Mouse (Mus musculus) hindbrain, embryonic 13.5 days (tissue): ENCODE data around the gene Cln6. TPM values are rescaled to one million over a fixed set of nuclear protein-coding genes. Genes with fewer than 3 reads are reported as not detected.
A peak's percentile ranks its signal among the peaks of the same experiment; 100 is the strongest.
"Not testable (repeated sequence)": the region's sequence is repeated elsewhere in the genome, so short reads cannot be mapped to it uniquely, and the experiment has no call there.

Experiments
- ATAC-seq: fragments of 200-750 bp; cut with Nextera tagmentation; 2 replicates; pipeline ENCODE4 v1.8.0; 2017; ENCODE audit warnings: moderate TSS enrichment; ENCODE audit not compliant: low FRiP score
- H3K27ac ChIP-seq: fragments of 300-500 bp; sonication (generic); 2 replicates; pipeline ENCODE4 v1.5.1; 2015; ENCODE audit warnings: inconsistent platforms, mild to moderate bottlenecking, moderate library complexity
- H3K27me3 ChIP-seq: fragments of 300-500 bp; sonication (generic); 2 replicates; pipeline ENCODE4 v1.6.1; 2015; ENCODE audit warnings: mild to moderate bottlenecking, inconsistent platforms
- H3K36me3 ChIP-seq: fragments of 300-500 bp; sonication (generic); 2 replicates; pipeline ENCODE4 v1.6.1; 2015; ENCODE audit warnings: mild to moderate bottlenecking, inconsistent platforms
- H3K4me1 ChIP-seq: fragments of 300-500 bp; sonication (generic); replicated peaks from 2 replicates; pipeline ENCODE4 v1.6.1; 2015; ENCODE audit warnings: inconsistent platforms
- H3K4me2 ChIP-seq: fragments of 300-500 bp; sonication (generic); 2 replicates; pipeline ENCODE4 v1.6.1; 2015; ENCODE audit warnings: inconsistent platforms, mild to moderate bottlenecking, moderate library complexity
- H3K4me3 ChIP-seq: fragments of 300-500 bp; sonication (generic); 2 replicates; pipeline ENCODE4 v1.5.1; 2015; ENCODE audit warnings: mild to moderate bottlenecking, inconsistent platforms
- H3K9ac ChIP-seq: fragments of 300-500 bp; sonication (generic); 2 replicates; pipeline ENCODE4 v1.6.1; 2015; ENCODE audit warnings: mild to moderate bottlenecking, inconsistent platforms
- H3K9me3 ChIP-seq: fragments of 300-500 bp; sonication (generic); 2 replicates; pipeline ENCODE4 v1.6.1; 2016; ENCODE audit warnings: inconsistent platforms
- WGBS: fragments of 180-500 bp; shearing (Covaris S2); methylation state at CpG from one replicate; pipeline ENCODE4 v1.1.7; 2015; 5-methylcytosine and 5-hydroxymethylcytosine counted together
- polyA plus RNA-seq: library from polyadenylated mRNA; unstranded; fragments of >200 nt; fragmentation: Nextera tagmentation; extraction: Ambion mirVana; gene quantifications from 2 replicates; pipeline ENCODE4 v1.2.1, GENCODE M21; 2015

The Cln6 gene
- polyA plus RNA-seq, 1 experiment from 2014 or later: 6.1 TPM

GRCm38 (mm10) chr9:62817828-62818614, 20.6 kb upstream of the Cln6 start:
- Histone ChIP-seq H3K4me1 (peaks cover 10% of the 10 kb centered on the region; the same call in 1 of the 2 replicates), H3K9me3 (no peaks in the 10 kb centered on the region), H3K4me3 (no peak overlapping the region), H3K36me3 (no peaks in the 10 kb centered on the region), H3K9ac (no peak overlapping the region), H3K27me3 (no peaks in the 10 kb centered on the region), H3K27ac (0 out of 2 replicates have a peak overlapping the region, but pooled peaks have one; percentile 19), H3K4me2 (no peak overlapping the region)
- 83% methylated on average over 4 of the region's 4 CpGs for WGBS
- no peak for ATAC-seq

GRCm38 (mm10) chr9:62819494-62819893, 19.1 kb upstream of the Cln6 start:
- no peak for ATAC-seq
- 82% methylated on average over 2 of the region's 3 CpGs for WGBS
- Histone ChIP-seq H3K9me3 (no peaks in the 10 kb centered on the region), H3K4me1 (peaks cover 10% of the 10 kb centered on the region; the same call in 1 of the 2 replicates), H3K4me2 (no peak overlapping the region), H3K4me3 (no peak overlapping the region), H3K27ac (no peak overlapping the region), H3K36me3 (no peaks in the 10 kb centered on the region), H3K9ac (no peak overlapping the region), H3K27me3 (no peaks in the 10 kb centered on the region)

- not testable (repeated sequence) for H3K36me3 ChIP-seq, H3K4me2 ChIP-seq, ATAC-seq, H3K27ac ChIP-seq, H3K9me3 ChIP-seq, H3K27me3 ChIP-seq, H3K4me3 ChIP-seq, H3K9ac ChIP-seq, H3K4me1 ChIP-seq
- 86% methylated on average over 6 of the region's 6 CpGs for WGBS
Observed at GRCm38 (mm10) chr9:62819910-62820309, 18.7 kb upstream of the Cln6 start.

GRCm38 (mm10) chr9:62820829-62821228, 17.8 kb upstream of the Cln6 start:
- H3K9me3 ChIP-seq: no peaks in the 10 kb centered on the region
- WGBS: 91% methylated on average over 6 of the region's 6 CpGs
- ATAC-seq: no peak
- no peaks in the 10 kb centered on the region for H3K27me3 ChIP-seq
- no peak overlapping the region for H3K4me3 ChIP-seq
- H3K27ac ChIP-seq: no peak overlapping the region
- peaks cover 15% of the 10 kb centered on the region for H3K4me1 ChIP-seq
- no peak overlapping the region for H3K9ac ChIP-seq
- no peak overlapping the region for H3K4me2 ChIP-seq
- H3K36me3 ChIP-seq: no peaks in the 10 kb centered on the region

- H3K9ac ChIP-seq: no peak overlapping the region
- H3K27me3 ChIP-seq: no peaks in the 10 kb centered on the region
- no peak overlapping the region for H3K27ac ChIP-seq
- H3K4me2 ChIP-seq: no peak overlapping the region
- H3K36me3 ChIP-seq: no peaks in the 10 kb centered on the region
- ATAC-seq: no peak
- no peak overlapping the region for H3K4me3 ChIP-seq
- H3K9me3 ChIP-seq: no peaks in the 10 kb centered on the region
- peaks cover 22% of the 10 kb centered on the region for H3K4me1 ChIP-seq
- WGBS: 93% methylated on average over 7 of the region's 7 CpGs
Observed at GRCm38 (mm10) chr9:62821811-62822210, 16.8 kb upstream of the Cln6 start.

- Histone ChIP-seq H3K4me3 (no peak overlapping the region), H3K27me3 (no peaks in the 10 kb centered on the region), H3K9me3 (no peaks in the 10 kb centered on the region), H3K27ac (peak overlapping the region; percentile 69), H3K36me3 (no peaks in the 10 kb centered on the region), H3K9ac (peak overlapping the region; percentile 19; the same call in 1 of the 2 replicates), H3K4me1 (peaks cover 26% of the 10 kb centered on the region), H3K4me2 (0 out of 2 replicates have a peak overlapping the region, but pooled peaks have one; percentile 6)
- peak; percentile 33; the same call in 1 of the 2 replicates for ATAC-seq
- WGBS: 5% methylated on average over 9 of the region's 9 CpGs
Observed at GRCm38 (mm10) chr9:62825791-62826393, 12.7 kb upstream of the Cln6 start.

GRCm38 (mm10) chr9:62826456-62826855, 12.1 kb upstream of the Cln6 start:
- no peaks in the 10 kb centered on the region for H3K36me3 ChIP-seq
- peaks cover 26% of the 10 kb centered on the region for H3K4me1 ChIP-seq
- 0 out of 2 replicates have a peak overlapping the region, but pooled peaks have one; percentile 6 for H3K4me2 ChIP-seq
- no peak overlapping the region for H3K4me3 ChIP-seq
- H3K9ac ChIP-seq: 0 out of 2 replicates have a peak overlapping the region, but pooled peaks have one; percentile 24
- 14% methylated on average over 7 of the region's 7 CpGs for WGBS
- no peak for ATAC-seq
- H3K27ac ChIP-seq: 0 out of 2 replicates have a peak overlapping the region, but pooled peaks have one; percentile 20
- no peaks in the 10 kb centered on the region for H3K9me3 ChIP-seq
- H3K27me3 ChIP-seq: no peaks in the 10 kb centered on the region

- H3K9ac ChIP-seq: no peak overlapping the region
- H3K27ac ChIP-seq: peak overlapping the region; percentile 52; the same call in 1 of the 2 replicates
- H3K4me3 ChIP-seq: peak overlapping the region; percentile 38
- H3K4me1 ChIP-seq: peaks cover 26% of the 10 kb centered on the region
- H3K36me3 ChIP-seq: no peaks in the 10 kb centered on the region
- no peaks in the 10 kb centered on the region for H3K9me3 ChIP-seq
- no peaks in the 10 kb centered on the region for H3K27me3 ChIP-seq
- peak overlapping the region; percentile 47 for H3K4me2 ChIP-seq
- 7% methylated on average over 24 of the region's 24 CpGs for WGBS
- 0 out of 2 replicates have a peak, but pooled peaks have one; percentile 7 for ATAC-seq
Observed at GRCm38 (mm10) chr9:62827939-62828652, 10.5 kb upstream of the Cln6 start.

- WGBS: 0% methylated on average over 23 of the region's 23 CpGs
- Histone ChIP-seq H3K27ac (no peak overlapping the region; the same call in 1 of the 2 replicates), H3K9me3 (no peaks in the 10 kb centered on the region)
Observed at GRCm38 (mm10) chr9:62828662-62829086, 9.9 kb upstream of the Cln6 start.

GRCm38 (mm10) chr9:62829877-62830276, 8.7 kb upstream of the Cln6 start:
- no peaks in the 10 kb centered on the region for H3K9me3 ChIP-seq
- WGBS: 82% methylated on average over 6 of the region's 6 CpGs
- H3K4me1 ChIP-seq: peaks cover 30% of the 10 kb centered on the region
- no peak overlapping the region for H3K9ac ChIP-seq
- no peaks in the 10 kb centered on the region for H3K27me3 ChIP-seq
- H3K4me2 ChIP-seq: no peak overlapping the region
- H3K27ac ChIP-seq: no peak overlapping the region
- H3K4me3 ChIP-seq: no peak overlapping the region
- H3K36me3 ChIP-seq: no peaks in the 10 kb centered on the region
- ATAC-seq: no peak

More at GRCm38 (mm10) chr9:62828662-62829086, 9.9 kb upstream of the Cln6 start:
- peak; percentile 88 for ATAC-seq
- no peaks in the 10 kb centered on the region for H3K27me3 ChIP-seq
- no peaks in the 10 kb centered on the region for H3K36me3 ChIP-seq
- peak overlapping the region; percentile 38 for H3K4me3 ChIP-seq
- H3K9ac ChIP-seq: no peak overlapping the region
- H3K4me1 ChIP-seq: peaks cover 30% of the 10 kb centered on the region
- H3K4me2 ChIP-seq: peak overlapping the region; percentile 47

GRCm38 (mm10) chr9:62834906-62835305, 3.7 kb upstream of the Cln6 start:
- H3K4me1 ChIP-seq: peaks cover 18% of the 10 kb centered on the region
- H3K9ac ChIP-seq: no peak overlapping the region
- 91% methylated on average over 5 of the region's 5 CpGs for WGBS
- no peak overlapping the region for H3K4me3 ChIP-seq
- no peak overlapping the region for H3K27ac ChIP-seq
- no peaks in the 10 kb centered on the region for H3K27me3 ChIP-seq
- no peaks in the 10 kb centered on the region for H3K9me3 ChIP-seq
- no peak overlapping the region for H3K4me2 ChIP-seq
- no peak for ATAC-seq
- H3K36me3 ChIP-seq: no peaks in the 10 kb centered on the region
